Mouse (Mus musculus) bone marrow macrophage, adult 2 months (primary cell): Measurements from ENCODE around the gene Selenoh.
"Not testable (repeated sequence)": the region's sequence is repeated elsewhere in the genome, so short reads cannot be mapped to it uniquely, and the experiment has no call there.

Source experiments
- CTCF ChIP-seq: IDR thresholded peaks from 2 replicates; pipeline ENCODE4 v1.5.1; 2012; ENCODE audit warnings: low read depth, mild to moderate bottlenecking, low read length, moderate library complexity
- POLR2A ChIP-seq: IDR thresholded peaks from 2 replicates; pipeline ENCODE4 v1.6.1; 2012; ENCODE audit warnings: mild to moderate bottlenecking, low read depth, low read length, borderline replicate concordance

GRCm38 (mm10) chr2:84671535-84671934, 965 bp upstream of the Selenoh start:
- not testable (repeated sequence) for TF ChIP-seq POLR2A, CTCF
